Mouse (Mus musculus) kidney, adult 2 months (tissue): ENCODE results near the gene Odf4.
"Not testable (repeated sequence)": the region's sequence is repeated elsewhere in the genome, so short reads cannot be mapped to it uniquely, and the experiment has no call there.

Experiments
- CTCF ChIP-seq: fragments of 200-500 bp; conservative IDR thresholded peaks from 2 replicates; pipeline ENCODE4 v1.5.1; 2011; ENCODE audit warnings: low read depth, mild to moderate bottlenecking, control low read depth, low read length, moderate library complexity, mixed read lengths; ENCODE audit not compliant: insufficient read depth, insufficient read length
- POLR2A ChIP-seq: fragments of 200-500 bp; IDR thresholded peaks from one replicate; pipeline ENCODE4 v1.6.1; 2011; ENCODE audit warnings: low read depth, low read length, control low read depth

GRCm38 (mm10) chr11:68973250-68974058, 46.6 kb upstream of the Odf4 start:
- TF ChIP-seq POLR2A, CTCF: not testable (repeated sequence)
